Mouse (Mus musculus) cerebellum, adult 11 months (tissue): ENCODE measurements around the gene Lemd1.

Experiments used
- DNase-seq: peaks from one replicate; pipeline ENCODE4 v3.0.0; 2022

Gene Lemd1

DNA sequence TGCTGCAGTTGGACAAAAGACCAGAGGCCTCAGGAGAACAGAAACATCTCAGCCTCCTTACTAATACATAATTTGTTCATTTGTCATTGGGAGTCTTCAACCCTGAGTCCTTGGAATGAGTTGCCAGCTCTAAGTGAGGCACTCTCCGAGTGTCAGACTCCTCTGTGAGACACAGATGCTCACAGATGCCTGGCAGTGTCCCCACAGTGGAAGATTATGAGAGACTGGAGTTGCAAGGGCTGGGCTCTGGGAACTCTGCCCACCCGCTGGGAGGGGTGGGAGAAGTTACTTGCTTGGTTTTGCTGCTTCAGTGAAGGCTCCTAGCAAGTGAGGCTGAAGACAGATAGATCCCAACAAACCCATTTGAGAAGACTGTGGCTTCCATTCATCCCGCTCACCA lies 104.8 kb downstream of the Lemd1 start:
- no peak for DNase-seq

DNA sequence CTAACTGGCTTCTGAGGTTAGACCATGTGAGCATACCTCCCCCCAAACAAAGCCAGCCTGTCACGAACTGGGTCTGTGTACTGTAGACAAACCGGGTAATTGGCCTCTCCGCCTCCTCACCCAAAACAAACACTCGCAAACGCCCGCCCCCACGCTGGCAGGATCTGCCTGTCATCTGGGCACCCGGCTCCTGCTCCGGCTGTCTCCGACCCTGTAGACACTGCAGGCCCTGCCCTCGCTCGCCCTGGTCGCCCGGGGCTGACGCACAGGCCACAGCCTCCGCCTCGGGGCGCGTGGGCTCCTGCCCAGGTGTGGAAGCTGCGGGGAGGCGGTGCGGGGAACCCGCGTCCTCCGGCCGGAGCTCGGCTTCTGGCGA lies 107.2 kb downstream of the Lemd1 start, which contains the start of gene Klhdc8a:
Gene Klhdc8a, plus strand, starts transcription at position 202 of the 376 bp plus-strand sequence.
- DNase-seq = peak; percentile 66

DNA sequence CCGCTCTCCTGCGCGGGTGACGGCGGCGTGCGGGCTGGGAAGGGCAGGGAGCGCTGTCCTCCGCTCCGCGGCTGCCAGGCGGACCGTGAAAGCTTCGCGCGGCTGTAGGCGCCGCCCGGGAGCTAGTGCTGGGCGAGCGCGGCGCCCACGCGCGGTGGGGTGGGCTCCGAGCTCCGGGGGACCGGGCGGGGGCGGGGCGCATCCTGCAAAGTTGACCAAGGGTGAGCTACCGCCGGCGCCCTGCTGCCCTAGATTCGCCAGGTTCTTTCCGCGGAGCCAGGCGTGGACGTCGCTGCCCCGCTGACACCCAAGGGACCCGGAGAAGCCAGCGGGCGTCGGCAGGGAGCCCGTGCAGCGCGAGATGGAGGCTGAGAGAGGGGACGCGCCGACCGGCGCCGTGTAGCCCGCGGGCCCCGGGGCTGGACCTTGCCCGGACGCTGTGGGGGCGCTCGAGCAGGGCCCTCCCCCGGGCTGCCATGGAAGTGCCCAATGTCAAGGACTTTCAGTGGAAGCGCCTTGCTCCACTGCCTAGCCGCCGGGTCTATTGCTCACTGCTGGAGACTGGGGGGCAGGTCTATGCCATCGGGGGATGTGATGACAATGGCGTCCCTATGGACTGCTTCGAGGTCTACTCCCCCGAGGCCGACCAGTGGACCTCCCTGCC lies 107.7 kb downstream of the Lemd1 start:
- DNase-seq = peak; percentile 35

DNA sequence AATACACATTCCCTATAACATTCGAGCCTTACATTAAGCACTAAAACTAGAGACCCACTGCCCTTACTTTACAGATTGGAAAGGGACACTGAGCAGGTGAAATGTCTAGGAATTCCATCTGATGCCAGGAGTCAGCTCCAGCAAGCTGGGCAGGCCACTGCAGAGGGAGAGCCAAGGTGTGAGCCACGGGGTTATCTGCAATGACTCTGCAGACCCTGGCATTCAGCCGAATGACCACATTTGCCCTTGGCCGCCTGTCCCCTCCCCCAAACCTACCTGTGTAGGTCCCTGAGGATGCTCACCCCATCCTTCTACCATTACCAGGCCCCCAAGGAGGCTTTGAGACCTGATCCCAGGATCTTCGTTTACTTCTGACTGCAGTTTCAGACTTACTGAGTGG lies 108.5 kb downstream of the Lemd1 start:
- DNase-seq = peak; percentile 32

DNA sequence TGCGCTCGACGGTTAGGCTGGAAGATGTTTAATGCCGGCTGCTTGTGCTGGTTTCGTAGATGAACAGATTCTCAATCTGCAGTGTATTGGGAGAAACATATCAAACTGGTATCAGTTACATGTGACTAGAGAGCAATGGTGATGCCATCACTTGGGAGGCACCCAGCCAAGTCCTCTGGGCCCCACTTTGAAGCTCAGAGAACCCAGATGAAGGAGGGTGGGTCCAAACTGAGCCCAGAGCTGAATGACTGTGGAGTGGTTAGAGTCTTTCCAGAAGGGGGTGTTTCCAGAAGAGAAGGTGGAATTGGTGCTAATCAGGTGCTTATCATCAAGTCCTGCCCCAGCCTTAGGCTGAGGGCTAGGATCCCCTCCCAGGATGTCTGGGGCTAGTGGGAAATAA lies 110.0 kb downstream of the Lemd1 start:
- no peak for DNase-seq

DNA sequence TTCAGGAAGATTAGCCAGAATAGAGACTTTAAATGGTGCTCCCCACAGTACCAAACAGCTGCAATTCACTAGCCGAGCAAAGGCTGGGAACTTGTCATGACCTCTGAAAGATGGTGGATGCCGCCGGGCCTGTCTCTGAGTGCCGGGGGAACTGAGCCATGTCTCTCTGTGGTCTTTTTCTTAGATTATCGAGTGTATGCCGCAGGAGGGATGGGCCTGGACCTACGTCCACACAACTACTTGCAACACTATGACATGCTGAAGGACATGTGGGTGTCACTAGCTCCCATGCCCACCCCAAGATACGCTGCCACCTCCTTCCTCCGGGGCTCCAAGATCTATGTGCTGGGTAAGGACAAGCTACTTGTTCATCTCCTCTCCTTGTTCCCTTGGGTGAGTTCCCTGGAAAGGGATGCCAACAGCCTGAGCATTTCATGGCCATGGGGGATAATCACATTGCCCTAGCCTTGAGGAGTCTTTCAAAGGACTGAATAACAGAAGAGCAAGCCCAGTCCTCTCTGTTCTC lies 111.2 kb downstream of the Lemd1 start:
- no peak for DNase-seq

DNA sequence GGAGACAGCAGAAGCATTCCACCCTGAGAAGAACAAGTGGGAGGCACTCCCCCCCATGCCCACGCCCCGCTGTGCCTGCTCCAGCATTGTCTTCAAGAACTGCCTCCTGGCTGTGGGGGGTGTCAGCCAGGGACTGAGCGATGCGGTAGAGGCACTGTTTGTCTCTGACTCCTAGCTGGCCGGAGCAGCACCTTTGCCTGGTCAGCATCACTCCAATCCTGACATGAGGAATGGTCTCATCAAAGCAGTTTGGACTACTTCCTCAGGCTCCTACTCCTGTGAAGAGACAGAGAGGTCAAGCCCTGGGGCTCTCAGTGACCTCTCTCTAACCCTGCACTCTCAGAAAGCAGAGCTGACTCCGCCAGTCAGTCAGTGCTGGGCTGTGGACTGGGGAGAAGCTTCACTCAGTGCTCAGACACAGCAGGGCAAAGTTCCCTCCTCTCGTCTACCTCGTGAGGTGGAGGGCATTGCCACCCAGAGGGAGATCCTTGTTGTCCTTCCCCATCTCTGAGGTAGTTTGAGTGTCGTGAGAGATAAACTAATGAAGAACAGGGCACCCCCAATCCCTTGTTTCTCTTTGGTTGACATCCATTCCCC lies 113.5 kb downstream of the Lemd1 start:
- DNase-seq = no peak

DNA sequence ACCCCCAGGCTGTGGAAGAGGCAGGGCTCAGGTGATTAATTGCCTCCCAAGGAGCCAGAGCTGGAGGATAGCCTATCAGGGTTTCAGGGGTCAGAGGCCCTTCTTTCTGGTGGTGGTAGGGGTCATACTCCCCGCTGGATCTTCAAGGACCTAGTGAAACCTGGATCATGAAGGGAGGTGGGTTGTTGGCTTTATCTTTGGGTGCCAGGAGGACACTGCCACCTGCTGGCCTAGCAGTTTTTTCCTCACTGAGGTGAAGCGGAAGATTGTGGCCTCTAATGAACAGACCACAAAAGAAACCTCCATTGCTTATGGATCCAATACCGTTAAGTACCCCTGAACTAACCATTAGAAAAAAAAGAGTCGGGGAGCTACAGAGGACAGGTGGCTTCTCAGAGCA lies 114.9 kb downstream of the Lemd1 start:
- DNase-seq = peak; percentile 29

DNA sequence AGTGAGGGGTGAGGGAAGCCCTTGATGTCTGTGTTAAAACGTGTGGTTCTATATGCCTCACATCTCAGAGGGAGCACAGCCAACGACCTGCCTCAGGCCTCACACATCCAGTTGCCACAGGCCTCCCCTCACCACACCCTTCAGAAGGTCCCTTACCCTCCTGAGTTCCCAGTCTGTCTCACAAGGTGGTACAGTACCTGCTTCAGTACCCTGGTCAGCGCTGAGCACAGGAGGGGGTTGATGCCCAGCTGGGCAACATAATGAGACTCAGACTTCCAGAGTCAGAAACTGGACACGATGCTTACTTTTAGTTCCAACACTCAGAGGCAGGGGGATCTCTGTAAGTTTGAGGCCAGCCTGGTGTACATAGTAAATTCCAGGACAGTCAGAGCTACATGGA lies 115.6 kb downstream of the Lemd1 start:
- DNase-seq = no peak

DNA sequence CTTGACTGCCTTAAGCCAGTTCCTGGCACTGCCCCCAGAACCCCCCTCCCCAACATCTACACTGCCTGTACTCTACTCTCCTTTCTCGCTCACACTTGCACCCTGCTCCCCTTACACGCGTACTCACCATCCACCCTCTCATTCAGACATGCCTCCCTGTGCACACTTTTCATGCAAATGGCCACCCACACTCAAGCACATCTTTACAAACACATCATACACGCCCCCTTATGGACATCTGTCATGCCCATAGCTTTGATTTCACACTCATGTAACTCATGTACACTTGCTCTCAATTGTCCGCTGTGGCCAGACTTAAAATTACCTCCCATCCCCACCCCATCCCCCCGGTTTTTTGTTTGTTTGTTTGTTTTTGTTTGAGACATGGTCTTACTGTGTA lies 116.7 kb downstream of the Lemd1 start:
- no peak for DNase-seq

DNA sequence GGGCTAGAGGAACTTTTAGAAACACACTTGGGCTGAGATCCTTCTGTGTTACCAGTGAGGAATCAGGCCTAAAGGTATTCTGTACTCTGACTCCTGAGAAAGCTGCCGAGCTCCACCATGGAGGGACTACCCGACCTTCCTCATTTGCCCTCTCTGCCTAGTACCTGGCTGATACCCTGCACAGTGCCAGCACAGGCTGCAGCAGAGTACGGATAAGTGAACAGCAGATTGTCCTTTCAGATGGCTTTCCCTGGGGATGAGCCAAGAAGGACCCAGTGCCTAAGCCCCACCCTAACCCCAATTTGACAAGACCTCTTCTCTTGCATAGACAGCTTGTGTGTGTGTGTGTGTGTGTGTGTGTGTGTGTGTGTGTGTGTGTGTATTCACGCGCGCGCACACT lies 117.4 kb downstream of the Lemd1 start:
- no peak for DNase-seq
